Mouse (Mus musculus): ENCODE measurements around the gene Apoc2.

- TF ChIP-seq CHD2 (IDR thresholded peaks at IDR 0.05; ENCODE audit: low read length): no peak
- no peak for TF ChIP-seq POLR2A (IDR thresholded peaks at IDR 0.05; ENCODE audit: control insufficient read depth in 1 of 2, insufficient read depth in 1 of 2, low read depth in 1 of 2, low read length in 2 of 2, poor library complexity in 1 of 2)
- no peak for TF ChIP-seq CTCF (IDR thresholded peaks at IDR 0.05 in 2 of 3, conservative IDR thresholded peaks at IDR 0.05 in 1 of 3; ENCODE audit: control insufficient read depth in 1 of 3, insufficient read depth in 1 of 3, low read depth in 2 of 3, low read length in 3 of 3, poor library complexity in 1 of 3, severe bottlenecking in 1 of 3)
- TF ChIP-seq MAX (IDR thresholded peaks at IDR 0.05; ENCODE audit: low read length): no peak
- no peak for TF ChIP-seq MAZ (IDR thresholded peaks at IDR 0.05; ENCODE audit: low read depth, low read length)
- TF ChIP-seq KAT2A (conservative IDR thresholded peaks at IDR 0.05; ENCODE audit: low read depth, low read length): no peak
- TF ChIP-seq HCFC1 (IDR thresholded peaks at IDR 0.05; ENCODE audit: low read depth, low read length): no peak
- no peak for TF ChIP-seq UBTF (IDR thresholded peaks at IDR 0.05; ENCODE audit: borderline replicate concordance, insufficient read depth, low read depth, low read length)
- TF ChIP-seq USF2 (IDR thresholded peaks at IDR 0.05; ENCODE audit: borderline replicate concordance in 1 of 2, insufficient read depth in 1 of 2, low read depth in 1 of 2, low read length in 2 of 2): no peak
- no peak for TF ChIP-seq MAFK (IDR thresholded peaks at IDR 0.05; ENCODE audit: borderline replicate concordance, low read depth, low read length)
- no peak for TF ChIP-seq MXI1 (IDR thresholded peaks at IDR 0.05; ENCODE audit: low read depth, low read length)
- no peak for TF ChIP-seq TCF12 (IDR thresholded peaks at IDR 0.05; ENCODE audit: low read depth, low read length)
- TF ChIP-seq SIN3A (IDR thresholded peaks at IDR 0.05; ENCODE audit: low read length): no peak
These were observed 45.0 kb upstream of the Apoc2 start for GRCm38 (mm10) chr7:19722754-19723195.
